Mouse (Mus musculus): ENCODE data around the gene Fuca1. TPM values are rescaled to one million over a fixed set of nuclear protein-coding genes. Genes with fewer than 3 reads are reported as not detected.

Fuca1 gene
- polyA plus RNA-seq, 1 experiment from 2014 or later = 93.3 TPM

- Histone ChIP-seq H3K4me2 (replicated peaks; ENCODE audit: low read depth, low read length) (no peak overlapping the region), H3K27me3 (ENCODE audit: control insufficient read depth, insufficient read depth, low read length) (no peaks in the 10 kb centered on the region), H3K4me1 (ENCODE audit: control insufficient read depth, insufficient read depth, low read length) (no peaks in the 10 kb centered on the region), H3K27ac (ENCODE audit: low read length) (no peak overlapping the region), H3K4me3 (ENCODE audit: low read depth, low read length) (no peak overlapping the region), H3K9ac (replicated peaks; ENCODE audit: low read depth, low read length) (no peak overlapping the region), H3K9me3 (ENCODE audit: control insufficient read depth, low read depth, low read length) (no peaks in the 10 kb centered on the region), H3K36me3 (ENCODE audit: control insufficient read depth, insufficient read depth, low read length) (peaks cover 17% of the 10 kb centered on the region)
- ATAC-seq (ENCODE audit: insufficient number of reproducible peaks, insufficient read depth, low FRiP score, low read depth) = no peak
- WGBS = 86% methylated on average over 9 of the region's 9 CpGs
Measured at GRCm38 (mm10) chr4:135955886-135956285, 35.4 kb downstream of the Fuca1 start.

GRCm38 (mm10) chr4:135958354-135958753, 37.8 kb downstream of the Fuca1 start:
- H3K9me3 ChIP-seq (ENCODE audit: control insufficient read depth, low read depth, low read length) = no peaks in the 10 kb centered on the region
- H3K4me1 ChIP-seq (ENCODE audit: control insufficient read depth, insufficient read depth, low read length) = no peaks in the 10 kb centered on the region
- no peaks in the 10 kb centered on the region for H3K27me3 ChIP-seq (ENCODE audit: control insufficient read depth, insufficient read depth, low read length)
- no peak overlapping the region for H3K9ac ChIP-seq (replicated peaks; ENCODE audit: low read depth, low read length)
- no peak overlapping the region for H3K4me3 ChIP-seq (ENCODE audit: low read depth, low read length)
- H3K36me3 ChIP-seq (ENCODE audit: control insufficient read depth, insufficient read depth, low read length) = peaks cover 10% of the 10 kb centered on the region; the same call in 1 of the 2 replicates
- ATAC-seq (ENCODE audit: insufficient number of reproducible peaks, insufficient read depth, low FRiP score, low read depth) = no peak
- 50% methylated on average over 8 of the region's 8 CpGs for WGBS
- no peak overlapping the region for H3K4me2 ChIP-seq (replicated peaks; ENCODE audit: low read depth, low read length)
- H3K27ac ChIP-seq (ENCODE audit: low read length) = no peak overlapping the region

- Histone ChIP-seq H3K4me2 (replicated peaks; ENCODE audit: low read depth, low read length) (no peak overlapping the region), H3K9ac (replicated peaks; ENCODE audit: low read depth, low read length) (no peak overlapping the region), H3K27me3 (ENCODE audit: control insufficient read depth, insufficient read depth, low read length) (no peaks in the 10 kb centered on the region), H3K4me1 (ENCODE audit: control insufficient read depth, insufficient read depth, low read length) (peaks cover 8% of the 10 kb centered on the region; the same call in 1 of the 2 replicates), H3K9me3 (ENCODE audit: control insufficient read depth, low read depth, low read length) (no peaks in the 10 kb centered on the region), H3K4me3 (ENCODE audit: low read depth, low read length) (no peak overlapping the region), H3K27ac (ENCODE audit: low read length) (no peak overlapping the region), H3K36me3 (ENCODE audit: control insufficient read depth, insufficient read depth, low read length) (peaks cover 6% of the 10 kb centered on the region; the same call in 1 of the 2 replicates)
- no peak for ATAC-seq (ENCODE audit: insufficient number of reproducible peaks, insufficient read depth, low FRiP score, low read depth)
- WGBS = 23% methylated on average over 5 of the region's 5 CpGs
Measured at GRCm38 (mm10) chr4:135960717-135961116, 40.2 kb downstream of the Fuca1 start.

GRCm38 (mm10) chr4:135961709-135962108, 41.2 kb downstream of the Fuca1 start:
- Histone ChIP-seq H3K4me1 (ENCODE audit: control insufficient read depth, insufficient read depth, low read length) (peaks cover 8% of the 10 kb centered on the region; the same call in 1 of the 2 replicates), H3K4me3 (ENCODE audit: low read depth, low read length) (no peak overlapping the region), H3K4me2 (replicated peaks; ENCODE audit: low read depth, low read length) (no peak overlapping the region), H3K9me3 (ENCODE audit: control insufficient read depth, low read depth, low read length) (no peaks in the 10 kb centered on the region), H3K36me3 (ENCODE audit: control insufficient read depth, insufficient read depth, low read length) (peaks cover 13% of the 10 kb centered on the region), H3K27me3 (ENCODE audit: control insufficient read depth, insufficient read depth, low read length) (no peaks in the 10 kb centered on the region), H3K27ac (ENCODE audit: low read length) (no peak overlapping the region), H3K9ac (replicated peaks; ENCODE audit: low read depth, low read length) (no peak overlapping the region)
- WGBS = 85% methylated on average over 5 of the region's 5 CpGs
- no peak for ATAC-seq (ENCODE audit: insufficient number of reproducible peaks, insufficient read depth, low FRiP score, low read depth)

- no peak for ATAC-seq (ENCODE audit: insufficient number of reproducible peaks, insufficient read depth, low FRiP score, low read depth)
- Histone ChIP-seq H3K4me1 (ENCODE audit: control insufficient read depth, insufficient read depth, low read length) (peaks cover 8% of the 10 kb centered on the region; the same call in 1 of the 2 replicates), H3K9ac (replicated peaks; ENCODE audit: low read depth, low read length) (no peak overlapping the region), H3K9me3 (ENCODE audit: control insufficient read depth, low read depth, low read length) (no peaks in the 10 kb centered on the region), H3K4me2 (replicated peaks; ENCODE audit: low read depth, low read length) (no peak overlapping the region), H3K27me3 (ENCODE audit: control insufficient read depth, insufficient read depth, low read length) (no peaks in the 10 kb centered on the region), H3K27ac (ENCODE audit: low read length) (no peak overlapping the region), H3K36me3 (ENCODE audit: control insufficient read depth, insufficient read depth, low read length) (peaks cover 17% of the 10 kb centered on the region), H3K4me3 (ENCODE audit: low read depth, low read length) (no peak overlapping the region)
- 86% methylated on average over 7 of the region's 7 CpGs for WGBS
Measured at GRCm38 (mm10) chr4:135962198-135962597, 41.7 kb downstream of the Fuca1 start.

- Histone ChIP-seq H3K9ac (replicated peaks; ENCODE audit: low read depth, low read length) (peak overlapping the region; percentile 71), H3K4me1 (ENCODE audit: control insufficient read depth, insufficient read depth, low read length) (peaks cover 8% of the 10 kb centered on the region; the same call in 1 of the 2 replicates), H3K9me3 (ENCODE audit: control insufficient read depth, low read depth, low read length) (no peaks in the 10 kb centered on the region), H3K36me3 (ENCODE audit: control insufficient read depth, insufficient read depth, low read length) (peaks cover 24% of the 10 kb centered on the region), H3K4me3 (ENCODE audit: low read depth, low read length) (peak overlapping the region; percentile 54), H3K27me3 (ENCODE audit: control insufficient read depth, insufficient read depth, low read length) (no peaks in the 10 kb centered on the region), H3K27ac (ENCODE audit: low read length) (peak overlapping the region; percentile 81; the same call in 1 of the 2 replicates), H3K4me2 (replicated peaks; ENCODE audit: low read depth, low read length) (peak overlapping the region; percentile 85)
- 7% methylated on average over 15 of the region's 15 CpGs for WGBS
- ATAC-seq (ENCODE audit: insufficient number of reproducible peaks, insufficient read depth, low FRiP score, low read depth) = no peak
Measured at GRCm38 (mm10) chr4:135962946-135963345, 42.4 kb downstream of the Fuca1 start.

GRCm38 (mm10) chr4:135963457-135964193, 43.1 kb downstream of the Fuca1 start, which contains the start of gene Gale:
TSS of gene Gale (plus strand) at chr4:135963727.
- peaks cover 8% of the 10 kb centered on the region; the same call in 1 of the 2 replicates for H3K4me1 ChIP-seq (ENCODE audit: control insufficient read depth, insufficient read depth, low read length)
- H3K4me2 ChIP-seq (replicated peaks; ENCODE audit: low read depth, low read length) = peak within 1 kb of the TSS; percentile 94
- peaks cover 30% of the 10 kb centered on the region for H3K36me3 ChIP-seq (ENCODE audit: control insufficient read depth, insufficient read depth, low read length)
- WGBS = under 1% methylated on average over 56 of the region's 56 CpGs
- H3K27me3 ChIP-seq (ENCODE audit: control insufficient read depth, insufficient read depth, low read length) = no peaks in the 10 kb centered on the region
- peak within 1 kb of the TSS; percentile 71 for H3K9ac ChIP-seq (replicated peaks; ENCODE audit: low read depth, low read length)
- ATAC-seq (ENCODE audit: insufficient number of reproducible peaks, insufficient read depth, low FRiP score, low read depth) = peak; percentile 91
- H3K9me3 ChIP-seq (ENCODE audit: control insufficient read depth, low read depth, low read length) = no peaks in the 10 kb centered on the region
- peak within 1 kb of the TSS; percentile 81; the same call in 1 of the 2 replicates for H3K27ac ChIP-seq (ENCODE audit: low read length)
- peak within 1 kb of the TSS; percentile 54 for H3K4me3 ChIP-seq (ENCODE audit: low read depth, low read length)

GRCm38 (mm10) chr4:135964426-135964825, 43.9 kb downstream of the Fuca1 start:
- peak overlapping the region; percentile 63 for H3K9ac ChIP-seq (replicated peaks; ENCODE audit: low read depth, low read length)
- H3K36me3 ChIP-seq (ENCODE audit: control insufficient read depth, insufficient read depth, low read length) = peaks cover 38% of the 10 kb centered on the region
- H3K4me2 ChIP-seq (replicated peaks; ENCODE audit: low read depth, low read length) = peak overlapping the region; percentile 94
- peak overlapping the region; percentile 54 for H3K4me3 ChIP-seq (ENCODE audit: low read depth, low read length)
- no peaks in the 10 kb centered on the region for H3K9me3 ChIP-seq (ENCODE audit: control insufficient read depth, low read depth, low read length)
- H3K27ac ChIP-seq (ENCODE audit: low read length) = peak overlapping the region; percentile 27; the same call in 1 of the 2 replicates
- H3K27me3 ChIP-seq (ENCODE audit: control insufficient read depth, insufficient read depth, low read length) = no peaks in the 10 kb centered on the region
- H3K4me1 ChIP-seq (ENCODE audit: control insufficient read depth, insufficient read depth, low read length) = peaks cover 8% of the 10 kb centered on the region; the same call in 1 of the 2 replicates
- ATAC-seq (ENCODE audit: insufficient number of reproducible peaks, insufficient read depth, low FRiP score, low read depth) = peak; percentile 29
- WGBS = 3% methylated on average over 12 of the region's 12 CpGs

All from stomach, embryonic 14.5 days (tissue).